Mouse (Mus musculus) thymus, adult 2 months (tissue): ENCODE data around the gene Rapgef5. TPM values are rescaled to one million over a fixed set of nuclear protein-coding genes. Genes with fewer than 3 reads are reported as not detected.

Experiments
- DNase-seq: peaks from one replicate; pipeline ENCODE4 v3.0.0; 2021
- H3K27ac ChIP-seq: fragments of 200-500 bp; 2 replicates; pipeline ENCODE4 v1.5.1; 2012; ENCODE audit warnings: low read length, control low read depth; ENCODE audit not compliant: control insufficient read depth, insufficient read depth
- H3K27me3 ChIP-seq: fragments of 200-500 bp; 2 replicates; pipeline ENCODE4 v1.6.1; 2012; ENCODE audit warnings: mild to moderate bottlenecking, low read length, moderate library complexity, mixed read lengths; ENCODE audit not compliant: control insufficient read depth, insufficient read depth
- H3K36me3 ChIP-seq: fragments of 200-500 bp; 2 replicates; pipeline ENCODE4 v1.6.1; 2012; ENCODE audit warnings: mild to moderate bottlenecking, low read length, moderate library complexity; ENCODE audit not compliant: control insufficient read depth, insufficient read depth
- H3K4me1 ChIP-seq: fragments of 200-500 bp; replicated peaks from 2 replicates; pipeline ENCODE4 v1.6.1; 2012; ENCODE audit warnings: low read length; ENCODE audit not compliant: control insufficient read depth, insufficient read depth
- H3K4me3 ChIP-seq: fragments of 200-500 bp; 2 replicates; pipeline ENCODE4 v1.5.1; 2012; ENCODE audit warnings: mild to moderate bottlenecking, low read length, control low read depth, moderate library complexity; ENCODE audit not compliant: control insufficient read depth, insufficient read depth
- CTCF ChIP-seq: fragments of 200-500 bp; IDR thresholded peaks from 2 replicates; pipeline ENCODE4 v1.5.1; 2012; ENCODE audit warnings: mild to moderate bottlenecking, control low read depth, low read length, moderate library complexity, borderline replicate concordance; ENCODE audit not compliant: control insufficient read depth, poor library complexity, insufficient read depth; ENCODE audit errors: extremely low read depth
- POLR2A ChIP-seq: fragments of 200-500 bp; IDR thresholded peaks from 2 replicates; pipeline ENCODE4 v1.6.1; 2012; ENCODE audit warnings: mild to moderate bottlenecking, low read length, control low read depth, moderate library complexity; ENCODE audit not compliant: control insufficient read depth, poor library complexity, insufficient read depth; ENCODE audit errors: extremely low read depth
- WGBS: fragments of 180-500 bp; shearing (Covaris S2); methylation state at CpG from one replicate; pipeline ENCODE4 v1.1.7; 2018; 5-methylcytosine and 5-hydroxymethylcytosine counted together
- polyA plus RNA-seq: library from polyadenylated mRNA; depleted of rRNA; stranded (reverse); fragments of >200 nt; gene quantifications from 2 replicates; pipeline ENCODE4 v1.2.3, GENCODE M21; 2012

Gene Rapgef5
- polyA plus RNA-seq, 1 experiment = 5.6 TPM

- WGBS = 76% methylated on average over 4 of the region's 4 CpGs
- TF ChIP-seq CTCF (no peak), POLR2A (no peak)
- no peak for DNase-seq
- H3K4me1 ChIP-seq = no peaks in the 10 kb centered on the region
- H3K27ac ChIP-seq = no peak overlapping the region
- H3K27me3 ChIP-seq = no peaks in the 10 kb centered on the region
- H3K4me3 ChIP-seq = no peak overlapping the region
- no peaks in the 10 kb centered on the region for H3K36me3 ChIP-seq
Observed at GRCm38 (mm10) chr12:117566298-117566697, 50.0 kb downstream of the Rapgef5 start.

DNA sequence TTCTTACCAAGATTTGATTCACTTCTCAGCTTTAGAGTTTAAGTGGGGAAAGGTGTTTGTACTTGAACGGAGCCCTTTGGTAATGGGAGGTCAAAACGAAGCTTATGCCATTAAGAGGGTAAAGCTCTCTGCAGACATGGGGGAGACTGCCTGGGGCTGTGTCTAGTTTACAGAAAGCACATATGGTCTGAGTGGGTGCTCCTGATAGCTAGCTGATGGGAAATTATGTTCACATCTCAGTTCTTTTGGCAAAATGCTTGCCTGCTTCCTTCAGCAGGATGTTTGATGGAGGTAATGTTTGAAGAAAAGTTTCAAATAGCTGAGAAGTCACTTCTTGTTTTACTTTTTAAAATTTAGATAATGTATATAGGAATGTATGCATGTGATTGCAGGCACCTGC is 53.4 kb downstream of the Rapgef5 start:
- H3K27me3 ChIP-seq = no peaks in the 10 kb centered on the region
- no peak for TF ChIP-seq POLR2A
- no peak for TF ChIP-seq CTCF
- no peak overlapping the region for H3K4me3 ChIP-seq
- no peaks in the 10 kb centered on the region for H3K36me3 ChIP-seq
- no peak overlapping the region for H3K27ac ChIP-seq
- DNase-seq = no peak
- 87% methylated on average over 2 of the region's 2 CpGs for WGBS
- H3K4me1 ChIP-seq = no peaks in the 10 kb centered on the region

- Histone ChIP-seq H3K27me3 (no peaks in the 10 kb centered on the region), H3K36me3 (no peaks in the 10 kb centered on the region), H3K27ac (no peak overlapping the region), H3K4me3 (no peak overlapping the region), H3K4me1 (no peaks in the 10 kb centered on the region)
- no peak for TF ChIP-seq POLR2A
- TF ChIP-seq CTCF = no peak
- DNase-seq = no peak
- 95% methylated on average over 4 of the region's 4 CpGs for WGBS
Observed at GRCm38 (mm10) chr12:117584256-117584655, 68.0 kb downstream of the Rapgef5 start.

DNA sequence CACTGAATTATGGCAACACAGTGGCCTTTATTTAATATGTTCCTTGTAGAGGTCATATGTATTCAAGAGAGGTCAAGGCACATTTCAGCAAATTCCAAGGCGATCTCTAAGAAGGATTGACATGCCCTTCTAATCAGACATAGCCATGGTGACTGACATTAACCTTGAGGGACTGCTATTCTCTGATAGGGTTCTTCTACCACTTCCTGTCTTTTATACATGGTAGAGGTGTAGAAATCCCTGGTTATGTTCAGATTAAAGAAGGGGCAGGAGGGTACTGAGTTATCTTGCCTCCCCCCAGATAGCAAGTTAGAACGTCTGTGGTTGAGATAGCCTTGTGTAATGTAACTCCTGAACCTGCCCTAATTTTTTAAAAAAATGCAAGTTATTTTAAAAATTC is 69.1 kb downstream of the Rapgef5 start:
- WGBS = 93% methylated on average over 2 of the region's 2 CpGs
- no peak for DNase-seq
- H3K36me3 ChIP-seq = no peaks in the 10 kb centered on the region
- no peak overlapping the region for H3K27ac ChIP-seq
- no peaks in the 10 kb centered on the region for H3K27me3 ChIP-seq
- no peak overlapping the region for H3K4me3 ChIP-seq
- TF ChIP-seq CTCF (no peak), POLR2A (no peak)
- H3K4me1 ChIP-seq = no peaks in the 10 kb centered on the region

DNA sequence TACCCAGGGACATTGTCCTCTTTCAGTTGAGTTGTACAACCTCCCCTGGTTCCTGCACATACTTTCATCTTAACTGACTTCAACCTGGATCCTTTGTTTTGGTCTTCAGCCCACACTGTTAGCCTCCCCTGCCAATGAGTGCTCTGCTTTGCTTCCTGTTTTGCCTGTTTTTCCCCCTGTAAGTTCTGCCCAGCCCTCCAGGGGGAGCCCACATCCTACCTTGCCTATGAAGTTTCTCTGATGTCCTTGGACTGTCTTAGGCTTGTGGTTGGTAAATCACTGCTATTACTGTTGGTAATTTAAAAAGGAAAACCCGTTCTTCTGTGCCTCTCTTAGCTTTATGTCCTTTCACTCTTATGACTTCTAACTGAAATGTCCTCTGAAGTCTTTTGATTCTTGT is 69.8 kb downstream of the Rapgef5 start:
- Histone ChIP-seq H3K4me1 (no peaks in the 10 kb centered on the region), H3K27me3 (no peaks in the 10 kb centered on the region), H3K27ac (no peak overlapping the region), H3K36me3 (no peaks in the 10 kb centered on the region), H3K4me3 (no peak overlapping the region)
- 0% methylated on average over 1 of the region's 1 CpGs for WGBS
- peak; percentile 69 for DNase-seq
- TF ChIP-seq POLR2A (no peak), CTCF (no peak)

DNA sequence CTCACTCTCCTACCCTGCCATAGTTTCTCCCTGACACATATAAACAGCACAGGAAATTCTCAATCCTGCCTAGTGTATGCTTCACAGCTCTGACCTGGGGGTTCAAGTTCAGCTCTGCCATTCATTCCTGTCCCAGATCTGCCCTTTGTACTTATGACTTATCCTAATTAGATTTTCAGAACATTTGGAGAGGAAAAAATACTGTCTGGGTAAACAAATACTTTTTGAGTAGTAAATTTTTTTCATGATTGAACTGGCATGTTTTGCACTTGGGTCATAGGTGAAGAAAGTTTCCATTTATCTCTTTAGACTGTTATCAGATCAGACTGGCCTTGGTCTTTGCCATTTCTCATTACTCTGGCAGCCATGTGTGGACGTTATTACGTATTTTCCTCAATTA is 72.9 kb downstream of the Rapgef5 start:
- no peak for DNase-seq
- Histone ChIP-seq H3K4me3 (no peak overlapping the region), H3K27ac (no peak overlapping the region), H3K36me3 (no peaks in the 10 kb centered on the region), H3K27me3 (no peaks in the 10 kb centered on the region), H3K4me1 (no peaks in the 10 kb centered on the region)
- WGBS = 97% methylated on average over 2 of the region's 2 CpGs
- TF ChIP-seq POLR2A (no peak), CTCF (no peak)

- 91% methylated on average over 2 of the region's 2 CpGs for WGBS
- Histone ChIP-seq H3K27me3 (no peaks in the 10 kb centered on the region), H3K4me1 (no peaks in the 10 kb centered on the region), H3K27ac (no peak overlapping the region), H3K36me3 (no peaks in the 10 kb centered on the region), H3K4me3 (no peak overlapping the region)
- DNase-seq = no peak
- TF ChIP-seq POLR2A (no peak), CTCF (no peak)
Observed at GRCm38 (mm10) chr12:117592019-117592418, 75.7 kb downstream of the Rapgef5 start.
